Mouse (Mus musculus) frontal cortex, adult 2 months (tissue): ENCODE results near the gene Ttc30a2. TPM values are rescaled to one million over a fixed set of nuclear protein-coding genes. Genes with fewer than 3 reads are reported as not detected.
"Not testable (repeated sequence)": the region's sequence is repeated elsewhere in the genome, so short reads cannot be mapped to it uniquely, and the experiment has no call there.

Source experiments
- DNase-seq, 2 experiments: peaks; one replicate each; pipeline ENCODE4 v3.0.0; 2022; ENCODE audit warnings: low spot score in 1 of 2; ENCODE audit errors: extremely low spot score in 1 of 2
- polyA plus RNA-seq: library from polyadenylated mRNA; depleted of rRNA; stranded (reverse); fragments of >200 nt; gene quantifications from 2 replicates; pipeline ENCODE4 v1.2.3, GENCODE M21; 2012; rRNA removed

Ttc30a2 gene
- polyA plus RNA-seq: 0.21 and 0.36 TPM in 2 replicates

- DNase-seq: not testable (repeated sequence)
Observed at GRCm38 (mm10) chr2:75977752-75978368, at the start of gene Ttc30a2. TSS of gene Ttc30a2 (minus strand) at chr2:75978170.

DNA sequence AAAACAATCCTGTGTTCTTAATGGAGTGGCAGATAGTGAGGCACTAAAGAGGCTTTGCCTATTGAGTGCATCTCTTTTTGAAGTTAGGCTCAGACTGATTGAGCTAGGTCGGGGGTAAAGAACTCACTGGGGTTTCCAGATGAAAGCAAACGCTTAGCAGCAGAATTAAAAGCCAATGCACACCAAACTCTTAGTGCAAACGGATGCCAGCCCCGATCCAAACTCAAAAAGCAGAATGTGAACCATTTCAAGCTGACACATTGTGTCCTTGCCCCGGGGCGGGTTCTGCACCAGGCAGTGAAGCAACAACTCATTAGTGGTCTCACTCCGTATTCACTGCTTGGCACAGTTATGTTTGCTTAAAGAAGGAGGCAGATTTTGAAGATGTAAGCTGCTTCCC lies 38.9 kb upstream of the Ttc30a2 start:
- no peak for DNase-seq

GRCm38 (mm10) chr2:76016136-76016535 lies 38.2 kb upstream of the Ttc30a2 start:
- DNase-seq: no peak

- no peak for DNase-seq
Observed at GRCm38 (mm10) chr2:76015460-76015859, 37.5 kb upstream of the Ttc30a2 start.

DNA sequence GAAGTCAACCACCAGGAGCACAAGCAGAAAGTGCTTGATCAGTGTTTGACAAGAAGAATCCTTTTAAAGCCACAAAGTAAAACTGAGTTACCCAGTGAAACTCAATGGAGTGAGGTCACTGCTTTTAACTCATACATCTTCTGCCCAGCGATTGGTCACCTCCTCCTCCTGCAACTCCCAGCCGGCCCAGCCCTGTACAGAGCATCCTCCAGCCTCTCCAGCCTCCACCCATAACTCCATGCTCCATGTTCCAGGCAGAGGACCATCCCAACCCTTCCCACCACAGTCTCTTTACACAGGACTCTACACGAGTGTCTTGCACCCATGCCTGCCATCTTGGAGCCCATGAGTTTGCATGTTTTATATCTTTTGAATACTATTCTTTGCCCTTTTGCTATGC lies 36.7 kb upstream of the Ttc30a2 start:
- no peak for DNase-seq

DNA sequence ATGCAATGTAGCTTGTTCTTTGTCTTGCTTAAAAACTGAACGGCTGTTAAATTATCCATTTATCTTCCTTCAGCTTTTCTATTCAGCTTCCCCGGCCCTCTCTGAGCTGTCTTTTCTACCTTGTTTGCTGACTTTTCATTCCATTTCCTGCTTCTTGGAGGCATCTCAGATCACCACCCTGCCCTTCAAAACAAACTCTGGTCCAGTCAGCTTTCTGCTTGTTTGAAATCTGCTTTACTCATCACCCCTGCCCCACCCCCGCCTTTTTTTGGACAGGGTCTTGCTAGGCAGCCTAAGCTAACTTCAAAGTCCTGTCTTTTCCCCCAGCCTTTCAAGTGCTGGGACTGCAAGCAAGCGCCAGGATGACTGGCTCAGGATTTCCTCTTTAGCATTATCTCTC lies 28.2 kb upstream of the Ttc30a2 start:
- no peak for DNase-seq

- DNase-seq: no peak
Observed at GRCm38 (mm10) chr2:76002899-76003298, 24.9 kb upstream of the Ttc30a2 start.

DNA sequence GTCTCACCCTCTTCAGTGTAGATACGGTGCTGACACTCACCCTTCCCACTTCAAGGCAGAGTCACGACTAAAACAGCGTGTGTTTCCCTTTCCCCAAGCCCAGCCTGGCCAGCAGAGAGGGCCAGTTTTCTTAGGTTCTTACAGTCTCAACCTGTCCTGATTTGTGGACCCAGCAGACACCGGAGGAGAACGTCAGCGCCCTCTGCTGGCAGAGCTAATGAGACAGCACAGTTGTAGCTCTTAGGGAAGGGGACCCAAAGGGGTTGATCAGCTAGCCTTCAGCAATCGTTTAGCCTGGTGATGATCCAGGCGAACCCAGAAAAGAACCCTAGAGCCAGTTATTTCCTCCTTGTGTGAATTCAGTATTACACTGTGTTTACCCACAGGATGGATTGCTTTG lies 23.4 kb upstream of the Ttc30a2 start:
- peak in 1 of 2 experiments; percentile 78 for DNase-seq

DNA sequence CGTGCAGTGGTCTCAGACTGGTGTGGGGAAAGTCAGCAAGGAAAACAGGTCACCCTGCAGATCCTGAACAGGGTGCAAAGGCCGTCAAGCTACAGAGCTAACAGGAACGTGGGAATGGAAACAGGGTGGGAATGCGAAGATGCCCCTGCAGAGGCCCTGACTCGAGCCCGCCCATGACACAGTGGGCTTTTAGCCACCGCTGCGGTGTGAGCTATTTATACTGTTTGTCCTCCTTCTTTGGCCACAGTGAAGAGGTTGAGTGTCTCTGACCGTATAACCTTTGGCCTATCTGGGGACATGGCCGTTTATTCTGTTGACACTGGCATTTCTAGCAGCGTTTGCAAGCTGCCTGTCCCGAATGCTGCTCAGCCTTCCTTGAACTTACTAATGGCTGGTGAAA lies 21.7 kb upstream of the Ttc30a2 start:
- no peak for DNase-seq

DNA sequence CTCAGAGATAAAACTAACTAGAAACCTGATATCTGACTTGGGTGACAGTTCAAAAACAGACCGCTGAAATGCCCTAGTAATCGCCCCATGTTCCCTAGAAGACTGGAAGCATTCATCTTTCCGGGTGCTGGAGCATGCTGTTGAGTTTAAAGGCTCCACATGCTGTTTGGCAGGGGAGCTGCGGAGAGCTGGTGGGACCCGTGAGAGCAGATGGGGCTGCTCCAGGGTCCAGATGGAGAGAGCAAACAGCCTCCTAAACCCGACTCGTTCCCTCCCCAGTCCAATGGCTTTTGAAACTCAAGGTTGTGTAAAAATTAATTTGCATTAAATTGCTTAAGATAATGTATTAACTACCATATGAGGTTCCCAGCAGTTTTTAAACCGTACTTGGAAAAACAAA lies 20.7 kb upstream of the Ttc30a2 start:
- DNase-seq: no peak

DNA sequence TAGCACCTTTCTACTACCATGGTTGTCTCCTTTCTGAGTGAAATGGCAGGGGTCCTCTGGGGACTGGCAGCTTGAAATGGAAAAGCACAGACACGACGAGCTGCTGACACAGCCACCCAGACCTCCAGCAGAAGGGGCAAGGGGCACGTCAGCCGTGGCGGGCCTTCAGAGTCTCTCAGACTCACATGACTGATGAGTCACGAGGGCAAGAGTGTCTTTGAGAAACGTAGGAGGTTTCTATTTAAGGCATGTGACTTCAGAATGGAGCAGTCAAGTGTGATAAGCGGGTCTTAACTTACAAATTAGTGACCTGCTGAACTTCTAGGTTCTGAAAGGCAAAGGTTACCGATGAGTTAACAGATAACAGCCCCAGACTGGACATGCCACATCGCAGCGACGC lies 19.8 kb upstream of the Ttc30a2 start:
- no peak for DNase-seq

GRCm38 (mm10) chr2:75994841-75995240 lies 16.9 kb upstream of the Ttc30a2 start:
- no peak for DNase-seq

DNA sequence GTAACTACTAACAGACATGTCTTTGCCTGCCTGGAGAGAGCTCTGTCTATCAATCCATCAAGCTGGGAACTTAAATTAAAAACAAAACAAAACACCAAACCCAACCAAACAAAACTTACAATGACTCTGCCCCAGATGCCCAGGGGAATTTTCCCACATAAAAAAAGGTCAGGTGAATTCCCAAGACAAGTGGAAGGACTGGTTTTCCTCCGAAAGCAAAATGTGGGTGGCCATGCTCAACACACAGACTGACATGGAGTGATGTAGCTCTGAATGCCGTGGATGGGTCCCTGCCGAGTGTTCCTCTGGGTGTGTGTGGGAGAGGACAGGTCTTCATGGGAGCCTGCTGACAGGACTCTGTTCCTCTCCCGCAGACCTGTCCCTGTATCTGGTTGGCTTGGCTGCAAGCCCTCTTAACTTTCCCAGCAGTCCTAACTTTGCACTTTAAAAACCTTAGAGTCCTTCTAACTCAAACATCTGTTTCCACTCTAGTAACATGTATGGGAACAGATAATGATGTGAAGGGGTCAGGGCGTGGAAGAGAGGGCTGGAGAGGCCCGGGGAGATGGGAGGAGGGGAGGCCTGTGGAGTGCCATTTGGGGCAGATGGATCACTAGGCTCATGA lies 13.7 kb upstream of the Ttc30a2 start:
- DNase-seq: no peak

DNA sequence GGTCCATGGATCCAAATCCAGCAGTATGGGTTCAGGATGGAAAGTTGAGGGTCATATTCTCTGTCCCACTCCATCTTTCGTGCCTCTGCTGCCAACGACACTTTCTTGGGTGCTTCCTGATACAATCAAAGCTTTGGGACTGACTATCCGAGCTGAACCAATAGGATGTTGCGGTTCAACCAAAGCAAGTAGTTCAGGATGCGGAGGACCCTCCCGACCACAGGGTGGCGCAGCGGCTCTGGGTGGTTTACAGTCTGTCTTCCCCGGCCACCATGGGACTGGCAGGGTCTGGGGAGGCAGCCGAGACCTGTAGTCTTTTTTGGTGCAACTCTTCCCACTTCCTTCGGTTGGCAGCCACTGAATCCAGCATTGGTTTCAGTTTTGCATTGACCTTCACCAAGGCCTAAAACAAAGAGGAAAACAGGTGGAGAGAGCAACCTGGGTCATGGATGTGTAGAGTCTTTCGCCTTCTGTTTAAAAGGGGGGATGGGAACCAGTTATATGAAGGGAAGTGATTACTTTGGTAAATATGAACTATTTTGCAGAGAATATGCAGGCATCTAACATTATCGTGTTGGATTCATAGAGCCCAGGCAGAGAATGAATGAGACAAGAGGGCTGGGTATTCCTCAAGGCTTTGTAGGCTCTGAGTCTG lies 13.0 kb upstream of the Ttc30a2 start:
- DNase-seq: peak in 1 of 2 experiments; percentile 68

DNA sequence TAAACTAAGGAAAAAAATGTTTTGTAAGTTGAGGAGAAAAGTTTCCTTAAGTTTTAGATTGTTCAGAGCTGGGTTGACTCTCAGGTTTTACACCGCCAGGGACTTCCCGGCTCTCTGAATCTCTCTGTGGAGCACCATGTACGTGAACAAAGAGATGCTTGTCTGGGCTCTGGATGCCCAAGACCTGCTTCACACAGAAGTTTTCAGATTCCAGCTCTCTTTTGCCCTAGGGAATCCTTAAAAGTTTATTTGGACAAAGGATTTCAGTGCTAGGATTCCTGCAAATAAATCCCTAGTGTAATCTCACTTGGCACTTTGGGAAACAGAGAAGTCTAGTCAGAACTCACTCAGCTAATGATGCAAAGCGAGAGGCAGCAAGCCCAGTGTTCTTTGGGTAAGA lies 11.7 kb upstream of the Ttc30a2 start:
- DNase-seq: no peak

GRCm38 (mm10) chr2:75988779-75989363 lies 10.9 kb upstream of the Ttc30a2 start:
- DNase-seq: no peak

- no peak for DNase-seq
Observed at GRCm38 (mm10) chr2:75988378-75988777, 10.4 kb upstream of the Ttc30a2 start.

DNA sequence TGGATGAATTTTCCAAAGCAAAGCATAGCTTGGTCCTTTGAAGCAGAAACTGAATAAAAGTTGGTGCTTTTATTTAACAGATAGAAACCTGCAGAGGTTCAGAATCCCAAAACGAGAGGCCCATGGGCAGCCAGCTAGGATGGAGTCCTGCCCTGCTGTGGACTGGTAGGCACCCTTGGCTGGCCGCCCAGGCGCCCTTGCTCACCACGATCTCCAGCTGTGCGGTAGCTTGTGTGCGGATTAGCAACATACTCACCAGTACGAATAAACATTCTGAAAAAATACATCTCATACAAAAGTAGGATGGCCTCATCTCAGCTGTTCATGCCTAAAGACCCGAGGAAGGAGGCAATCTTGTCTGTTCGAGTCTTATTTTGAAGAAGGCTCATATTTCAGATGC lies 9.8 kb upstream of the Ttc30a2 start:
- DNase-seq: no peak

DNA sequence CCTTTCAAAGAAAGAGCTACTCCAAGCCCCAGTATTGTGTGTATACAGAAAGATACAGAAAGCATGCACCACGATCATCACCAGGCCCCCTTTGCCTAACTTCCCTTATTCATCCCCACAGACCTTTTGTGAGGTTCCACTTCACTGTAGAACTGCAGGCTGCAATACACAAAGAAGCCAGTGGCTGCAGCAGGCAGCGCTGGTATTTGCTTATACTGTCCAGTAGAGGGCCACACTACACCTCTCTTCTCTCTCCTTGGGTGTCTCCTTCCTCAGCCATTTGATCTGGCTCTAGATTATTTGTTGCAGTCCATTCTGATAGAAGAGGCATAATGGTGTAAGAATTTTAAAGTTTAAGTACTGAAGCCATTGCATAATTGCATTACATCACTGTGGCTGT lies 7.2 kb upstream of the Ttc30a2 start:
- peak; percentile 67 to 84 for DNase-seq

DNA sequence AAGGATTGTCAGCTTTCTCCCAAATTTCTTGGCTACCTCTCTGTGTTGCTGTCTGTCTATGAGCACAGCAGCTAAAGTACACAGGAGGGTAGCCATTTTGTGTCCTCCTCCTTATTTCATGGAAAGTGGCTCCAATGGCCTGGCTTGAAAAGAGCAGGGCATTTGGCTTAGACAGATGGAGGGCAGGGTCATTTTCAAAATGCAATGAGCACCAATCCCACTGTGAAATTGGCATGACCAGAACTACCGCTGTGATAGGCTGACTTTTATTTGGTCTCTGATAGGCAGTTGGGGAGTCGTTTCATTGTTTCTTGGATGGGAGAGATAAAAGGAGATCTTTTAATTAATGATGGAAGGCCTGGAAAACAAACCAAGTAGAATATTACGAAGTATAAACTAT lies 5.9 kb upstream of the Ttc30a2 start:
- DNase-seq: no peak

GRCm38 (mm10) chr2:75983091-75983490 lies 5.1 kb upstream of the Ttc30a2 start:
- no peak for DNase-seq

GRCm38 (mm10) chr2:75982626-75983025 lies 4.7 kb upstream of the Ttc30a2 start:
- DNase-seq: no peak
